Mouse (Mus musculus) spleen, adult 2 months (tissue): ENCODE results near the gene Spsb2.

Source experiments
- CTCF ChIP-seq: fragments of 200-500 bp; IDR thresholded peaks from 2 replicates; pipeline ENCODE4 v1.5.1; 2011; ENCODE audit warnings: mild to moderate bottlenecking, inconsistent platforms; ENCODE audit not compliant: insufficient read depth, insufficient read length, insufficient replicate concordance; ENCODE audit errors: extremely low read depth
- POLR2A ChIP-seq: fragments of 200-500 bp; IDR thresholded peaks from 2 replicates; pipeline ENCODE4 v1.6.1; 2011; ENCODE audit warnings: low read depth, low read length, inconsistent platforms

- no peak for TF ChIP-seq POLR2A
- no peak for TF ChIP-seq CTCF
Measured at GRCm38 (mm10) chr6:124796200-124796599, 12.3 kb upstream of the Spsb2 start.
